Mouse (Mus musculus): ENCODE measurements around the gene Mast4. TPM values are rescaled to one million over a fixed set of nuclear protein-coding genes. Genes with fewer than 3 reads are reported as not detected.
A peak's percentile ranks its signal among the peaks of the same experiment; 100 is the strongest.

Gene Mast4
- polyA plus RNA-seq, 1 experiment from 2014 or later = 14.6 TPM

DNA sequence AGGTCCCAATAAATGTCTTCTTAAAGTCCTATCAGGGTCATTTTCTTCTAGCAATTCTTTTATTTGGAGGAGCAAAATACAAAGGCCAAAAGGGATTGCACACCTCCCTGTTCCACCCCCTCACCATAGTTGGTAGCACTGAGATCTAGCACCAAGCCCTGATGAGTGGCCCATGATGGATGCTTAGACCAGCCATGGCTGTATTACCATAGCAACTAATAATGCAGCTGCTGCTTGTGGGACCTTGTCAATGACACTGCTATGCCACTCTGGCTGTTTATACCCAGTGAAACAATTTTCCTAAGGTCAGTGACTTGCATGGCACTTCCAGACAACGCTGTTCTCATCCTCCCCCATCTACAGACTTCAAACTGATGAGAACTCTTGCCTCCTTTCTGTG is 570.1 kb downstream of the Mast4 start:
- Histone ChIP-seq H3K9ac (replicated peaks) (no peak overlapping the region), H3K36me3 (no peaks in the 10 kb centered on the region), H3K27ac (replicated peaks) (no peak overlapping the region), H3K9me3 (no peaks in the 10 kb centered on the region), H3K4me2 (replicated peaks) (no peak overlapping the region), H3K4me1 (peaks cover 13% of the 10 kb centered on the region), H3K4me3 (no peak overlapping the region), H3K27me3 (no peaks in the 10 kb centered on the region)
- no peak for ATAC-seq (replicated peaks)
- WGBS = 93% methylated on average over 1 of the region's 1 CpGs

DNA sequence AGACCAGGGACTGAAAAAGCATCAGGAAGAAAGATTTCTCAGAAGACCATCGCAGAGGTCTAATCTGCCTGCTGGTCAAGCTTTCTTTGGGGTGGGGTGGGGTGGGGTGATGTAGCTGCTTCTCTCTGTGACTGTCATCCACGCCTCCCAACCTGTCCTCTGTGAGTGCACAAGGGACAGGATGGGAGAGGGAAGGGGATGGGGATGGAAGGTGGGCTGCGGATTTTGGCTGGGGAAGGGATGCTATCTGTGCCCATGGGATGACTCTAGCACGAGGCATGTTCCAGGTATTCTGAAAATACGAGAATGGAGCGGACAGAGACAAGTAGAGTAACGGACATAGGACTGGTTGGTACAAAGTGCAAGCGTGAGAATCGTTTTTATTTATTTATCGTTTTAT is 572.1 kb downstream of the Mast4 start:
- Histone ChIP-seq H3K4me1 (no peaks in the 10 kb centered on the region; the same call in 1 of the 2 replicates), H3K4me2 (replicated peaks) (no peak overlapping the region), H3K9ac (replicated peaks) (no peak overlapping the region), H3K9me3 (no peaks in the 10 kb centered on the region), H3K27ac (replicated peaks) (no peak overlapping the region), H3K36me3 (0 out of 2 replicates have a peak, but pooled peaks cover 5% of the 10 kb centered on the region), H3K27me3 (no peaks in the 10 kb centered on the region), H3K4me3 (no peak overlapping the region)
- no peak for ATAC-seq (replicated peaks)
- 93% methylated on average over 10 of the region's 10 CpGs for whole genome bisulfite sequencing

DNA sequence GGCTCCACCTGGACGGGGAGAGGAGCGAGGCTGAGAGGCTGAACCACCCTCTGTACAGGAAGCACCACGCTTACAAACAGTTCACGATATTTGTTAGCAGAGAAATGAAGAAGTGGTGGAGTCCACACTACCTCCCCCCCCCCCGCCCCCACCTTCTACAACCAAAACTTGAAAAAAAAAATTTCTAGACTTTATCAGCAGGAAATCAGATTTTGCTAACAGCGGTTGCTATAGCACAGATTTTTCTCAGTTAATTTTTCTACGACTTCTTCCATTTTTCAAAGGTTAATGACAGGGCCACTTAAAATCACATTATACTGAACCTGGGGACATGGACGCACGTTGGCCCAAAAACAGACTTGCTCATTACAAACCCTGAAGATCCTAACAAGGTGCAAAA is 572.9 kb downstream of the Mast4 start:
- 0 out of 2 replicates have a peak, but pooled peaks cover 5% of the 10 kb centered on the region for H3K36me3 ChIP-seq
- no peak overlapping the region for H3K4me3 ChIP-seq
- H3K27ac ChIP-seq (replicated peaks) = no peak overlapping the region
- 91% methylated on average over 9 of the region's 9 CpGs for WGBS
- H3K4me1 ChIP-seq = no peaks in the 10 kb centered on the region; the same call in 1 of the 2 replicates
- ATAC-seq (replicated peaks) = no peak
- H3K9me3 ChIP-seq = no peaks in the 10 kb centered on the region
- no peaks in the 10 kb centered on the region for H3K27me3 ChIP-seq
- no peak overlapping the region for H3K9ac ChIP-seq (replicated peaks)
- no peak overlapping the region for H3K4me2 ChIP-seq (replicated peaks)

DNA sequence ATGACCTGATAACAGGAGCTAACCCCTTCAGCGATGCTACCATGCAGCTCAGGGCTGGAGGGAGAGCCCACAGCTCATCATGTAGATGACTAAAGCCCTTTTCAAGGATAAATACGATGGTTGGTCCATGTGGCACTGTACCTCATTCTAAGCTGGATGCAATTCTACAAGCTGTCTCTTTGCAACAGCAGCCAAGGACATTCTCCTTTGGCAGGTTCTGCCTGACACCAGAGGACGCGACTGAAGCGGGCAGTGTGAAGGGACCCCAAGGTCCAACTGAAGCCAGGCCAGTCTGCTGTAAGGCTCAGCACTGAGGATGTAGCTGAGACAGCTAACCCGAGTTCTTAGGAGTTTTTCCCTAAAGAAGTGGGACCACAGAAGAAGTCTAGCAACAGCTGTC is 576.3 kb downstream of the Mast4 start:
- H3K36me3 ChIP-seq = 0 out of 2 replicates have a peak, but pooled peaks cover 5% of the 10 kb centered on the region
- no peak for ATAC-seq (replicated peaks)
- H3K4me3 ChIP-seq = no peak overlapping the region
- H3K4me1 ChIP-seq = no peaks in the 10 kb centered on the region
- H3K9ac ChIP-seq (replicated peaks) = no peak overlapping the region
- no peak overlapping the region for H3K27ac ChIP-seq (replicated peaks)
- no peaks in the 10 kb centered on the region for H3K27me3 ChIP-seq
- no peak overlapping the region for H3K4me2 ChIP-seq (replicated peaks)
- H3K9me3 ChIP-seq = no peaks in the 10 kb centered on the region
- WGBS = 96% methylated on average over 6 of the region's 6 CpGs

DNA sequence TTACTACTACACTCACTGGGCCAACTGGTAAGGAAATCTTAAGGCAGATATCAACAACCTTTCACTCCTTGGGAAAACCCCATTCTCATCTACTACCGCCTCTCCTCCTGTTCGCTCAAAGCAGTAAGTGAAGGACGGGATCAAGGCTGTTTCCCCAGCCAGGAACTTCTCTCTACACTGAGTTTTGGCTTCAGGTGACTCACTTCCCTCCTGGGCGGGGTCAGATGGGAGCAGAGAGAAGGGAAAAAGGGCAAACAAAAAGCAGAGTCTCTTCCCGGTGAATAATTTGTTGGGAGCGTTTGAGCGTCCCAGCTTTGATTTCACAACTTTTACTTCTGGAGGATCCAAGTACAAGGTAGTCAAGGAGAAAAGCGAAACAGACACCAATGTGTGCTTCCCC is 578.2 kb downstream of the Mast4 start:
- Histone ChIP-seq H3K4me3 (no peak overlapping the region), H3K36me3 (0 out of 2 replicates have a peak, but pooled peaks cover 5% of the 10 kb centered on the region), H3K9ac (replicated peaks) (no peak overlapping the region), H3K9me3 (no peaks in the 10 kb centered on the region), H3K27ac (replicated peaks) (no peak overlapping the region), H3K27me3 (no peaks in the 10 kb centered on the region), H3K4me1 (no peaks in the 10 kb centered on the region), H3K4me2 (replicated peaks) (no peak overlapping the region)
- 97% methylated on average over 8 of the region's 8 CpGs for WGBS
- no peak for ATAC-seq (replicated peaks)

DNA sequence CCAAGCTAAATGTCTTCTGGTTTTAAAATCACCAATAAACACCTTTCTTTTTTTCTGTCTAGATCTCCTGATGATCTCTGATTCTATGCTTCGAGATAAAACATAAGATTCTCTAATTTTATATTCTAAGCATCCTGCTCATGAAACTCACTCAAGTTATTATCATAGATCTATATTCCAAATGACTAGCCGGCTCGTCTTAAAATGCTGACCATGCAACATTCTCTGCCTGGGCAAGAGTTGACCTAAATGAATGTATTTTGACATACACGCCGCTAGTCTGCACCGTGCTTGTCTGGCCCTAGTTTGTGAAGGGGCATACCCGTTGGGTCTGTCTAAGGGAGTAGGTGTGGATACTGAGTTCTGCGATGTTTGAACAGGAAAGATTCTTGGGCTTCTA is 579.2 kb downstream of the Mast4 start:
- Histone ChIP-seq H3K27ac (replicated peaks) (no peak overlapping the region), H3K4me3 (no peak overlapping the region), H3K27me3 (no peaks in the 10 kb centered on the region), H3K4me2 (replicated peaks) (no peak overlapping the region), H3K9me3 (no peaks in the 10 kb centered on the region), H3K9ac (replicated peaks) (no peak overlapping the region), H3K4me1 (no peaks in the 10 kb centered on the region), H3K36me3 (0 out of 2 replicates have a peak, but pooled peaks cover 5% of the 10 kb centered on the region)
- ATAC-seq (replicated peaks) = no peak
- 97% methylated on average over 8 of the region's 8 CpGs for WGBS

DNA sequence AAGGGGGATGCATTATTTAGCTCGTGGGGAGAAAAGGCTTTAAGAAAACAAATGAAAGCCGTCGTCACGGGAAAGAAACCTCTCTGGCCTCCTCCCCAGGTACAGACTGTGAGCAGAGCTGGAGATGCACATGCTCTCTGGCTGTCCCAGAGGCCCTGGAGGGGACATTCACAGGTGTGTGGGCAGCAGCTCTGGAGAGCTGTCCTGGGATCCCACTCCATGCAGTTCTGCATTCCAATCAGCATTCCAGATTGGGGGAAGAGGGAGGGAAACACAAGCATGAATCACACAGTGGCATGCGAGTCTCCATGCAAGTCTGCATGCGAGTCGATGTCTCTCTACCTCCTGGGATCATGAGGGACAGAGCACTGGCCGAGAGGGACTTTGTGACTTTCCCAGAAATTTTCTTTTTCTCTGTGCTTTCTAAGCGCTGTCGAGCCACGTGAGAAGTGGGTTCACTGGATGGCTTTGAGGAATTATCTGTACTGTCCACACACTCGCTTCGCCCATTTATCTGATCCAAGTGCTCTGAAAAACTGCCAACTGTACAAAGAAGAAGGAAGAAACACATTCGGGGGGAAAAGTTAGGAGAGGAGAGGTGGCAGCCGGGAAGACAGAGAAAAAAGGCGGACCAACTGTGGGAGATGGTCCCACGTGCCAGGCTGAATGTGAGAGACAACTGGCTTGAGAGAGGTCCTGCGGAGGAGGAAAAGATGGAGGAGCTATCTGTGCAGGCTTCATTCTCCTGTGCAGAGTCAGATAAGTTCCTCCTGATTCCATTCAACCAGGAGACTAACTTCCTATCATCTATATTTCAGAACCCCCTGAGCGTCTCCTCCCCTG is 580.4 kb downstream of the Mast4 start:
- Histone ChIP-seq H3K4me1 (no peaks in the 10 kb centered on the region), H3K9me3 (no peaks in the 10 kb centered on the region), H3K27ac (replicated peaks) (no peak overlapping the region), H3K36me3 (0 out of 2 replicates have a peak, but pooled peaks cover 5% of the 10 kb centered on the region), H3K9ac (replicated peaks) (no peak overlapping the region), H3K4me2 (replicated peaks) (no peak overlapping the region), H3K4me3 (no peak overlapping the region), H3K27me3 (no peaks in the 10 kb centered on the region)
- ATAC-seq (replicated peaks) = no peak
- WGBS = 84% methylated on average over 19 of the region's 19 CpGs

DNA sequence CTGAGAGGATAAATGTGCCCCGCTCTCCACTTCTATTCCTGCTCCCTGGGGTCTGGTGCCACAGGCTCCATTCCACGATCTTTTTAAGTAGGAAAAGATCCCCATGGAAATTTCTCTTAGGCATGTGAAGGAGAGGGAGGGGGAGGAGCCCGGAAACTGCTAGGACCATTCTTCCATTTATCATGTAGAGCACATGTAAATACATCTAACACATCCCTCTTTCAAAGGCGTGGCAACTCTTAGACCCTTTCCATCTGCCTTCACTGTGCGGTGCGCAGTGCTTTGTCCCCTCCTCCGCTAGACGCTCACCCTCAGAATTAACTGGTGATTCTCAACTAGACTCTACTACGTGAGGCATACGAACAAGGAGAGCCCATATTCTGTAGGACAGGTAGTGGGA is 584.4 kb downstream of the Mast4 start:
- Histone ChIP-seq H3K36me3 (no peaks in the 10 kb centered on the region), H3K4me3 (no peak overlapping the region), H3K9ac (replicated peaks) (no peak overlapping the region), H3K27ac (replicated peaks) (no peak overlapping the region), H3K9me3 (no peaks in the 10 kb centered on the region), H3K4me2 (replicated peaks) (no peak overlapping the region), H3K4me1 (peaks cover 4% of the 10 kb centered on the region; the same call in 1 of the 2 replicates), H3K27me3 (no peaks in the 10 kb centered on the region)
- ATAC-seq (replicated peaks) = no peak
- whole genome bisulfite sequencing = 86% methylated on average over 10 of the region's 10 CpGs

DNA sequence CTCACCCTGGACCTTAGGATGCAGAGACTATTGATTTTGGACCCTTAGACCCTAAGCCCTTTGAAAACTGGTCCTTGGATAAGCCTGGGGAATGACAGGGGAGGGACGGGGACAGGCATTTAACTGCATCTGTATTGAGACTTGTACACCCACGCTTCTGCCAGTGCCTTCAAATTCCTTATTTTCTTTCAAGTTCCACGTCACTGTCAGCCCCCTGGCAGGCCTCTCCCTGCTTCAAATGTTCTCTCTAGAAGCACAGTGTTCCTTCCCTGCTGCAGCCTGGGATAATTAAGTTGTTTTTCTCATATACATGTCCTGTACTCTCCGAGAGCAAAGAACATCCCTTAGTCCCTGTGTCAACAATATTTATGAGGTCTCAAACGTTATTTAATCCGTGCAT is 585.1 kb downstream of the Mast4 start:
- Histone ChIP-seq H3K36me3 (no peaks in the 10 kb centered on the region), H3K9me3 (no peaks in the 10 kb centered on the region), H3K27me3 (no peaks in the 10 kb centered on the region), H3K9ac (replicated peaks) (no peak overlapping the region), H3K27ac (replicated peaks) (no peak overlapping the region), H3K4me1 (peaks cover 4% of the 10 kb centered on the region; the same call in 1 of the 2 replicates), H3K4me2 (replicated peaks) (no peak overlapping the region), H3K4me3 (no peak overlapping the region)
- WGBS = 57% methylated on average over 6 of the region's 6 CpGs
- ATAC-seq (replicated peaks) = no peak

DNA sequence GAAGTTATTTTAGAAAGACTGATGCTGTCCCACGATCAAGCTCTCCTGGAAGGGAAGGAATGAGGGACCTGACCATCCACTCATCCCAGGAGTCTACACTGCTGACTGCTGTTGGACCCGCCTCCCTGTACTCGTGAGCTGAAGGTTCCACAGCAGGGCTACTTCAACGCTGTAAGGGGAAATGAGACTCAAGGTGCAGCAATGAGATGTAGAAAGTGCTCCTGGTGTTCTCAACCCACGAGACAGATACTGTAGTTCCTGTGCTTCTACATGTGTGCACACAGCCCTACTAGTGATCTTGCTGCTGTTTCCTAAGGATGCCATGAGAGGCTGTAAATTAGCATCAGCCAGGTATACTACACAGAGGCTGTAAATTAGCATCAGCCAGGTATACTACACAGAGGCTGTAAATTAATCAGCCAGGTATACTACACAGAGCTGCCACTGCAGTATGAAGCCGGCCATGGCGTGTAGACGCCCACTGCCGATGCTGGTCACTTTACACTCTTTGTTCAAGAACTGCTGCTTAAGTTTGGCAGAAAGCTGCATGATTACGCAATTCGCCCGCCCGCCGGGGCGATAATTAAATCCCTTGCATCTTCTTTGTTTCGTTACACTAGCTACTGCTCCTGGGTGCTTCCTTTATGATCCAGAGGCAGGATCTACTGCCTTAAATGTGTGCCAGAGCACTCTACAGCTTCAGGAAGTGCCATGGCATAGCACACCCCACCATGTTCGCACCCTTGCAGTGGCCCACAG is 587.3 kb downstream of the Mast4 start:
- peaks cover 4% of the 10 kb centered on the region; the same call in 1 of the 2 replicates for H3K4me1 ChIP-seq
- no peak overlapping the region for H3K4me3 ChIP-seq
- no peaks in the 10 kb centered on the region for H3K9me3 ChIP-seq
- no peak overlapping the region for H3K4me2 ChIP-seq (replicated peaks)
- no peaks in the 10 kb centered on the region for H3K27me3 ChIP-seq
- H3K9ac ChIP-seq (replicated peaks) = no peak overlapping the region
- 69% methylated on average over 17 of the region's 17 CpGs for WGBS
- H3K27ac ChIP-seq (replicated peaks) = no peak overlapping the region
- no peaks in the 10 kb centered on the region for H3K36me3 ChIP-seq
- 0 out of 2 replicates have a peak, but pooled peaks have one; percentile 17 for ATAC-seq (replicated peaks)

DNA sequence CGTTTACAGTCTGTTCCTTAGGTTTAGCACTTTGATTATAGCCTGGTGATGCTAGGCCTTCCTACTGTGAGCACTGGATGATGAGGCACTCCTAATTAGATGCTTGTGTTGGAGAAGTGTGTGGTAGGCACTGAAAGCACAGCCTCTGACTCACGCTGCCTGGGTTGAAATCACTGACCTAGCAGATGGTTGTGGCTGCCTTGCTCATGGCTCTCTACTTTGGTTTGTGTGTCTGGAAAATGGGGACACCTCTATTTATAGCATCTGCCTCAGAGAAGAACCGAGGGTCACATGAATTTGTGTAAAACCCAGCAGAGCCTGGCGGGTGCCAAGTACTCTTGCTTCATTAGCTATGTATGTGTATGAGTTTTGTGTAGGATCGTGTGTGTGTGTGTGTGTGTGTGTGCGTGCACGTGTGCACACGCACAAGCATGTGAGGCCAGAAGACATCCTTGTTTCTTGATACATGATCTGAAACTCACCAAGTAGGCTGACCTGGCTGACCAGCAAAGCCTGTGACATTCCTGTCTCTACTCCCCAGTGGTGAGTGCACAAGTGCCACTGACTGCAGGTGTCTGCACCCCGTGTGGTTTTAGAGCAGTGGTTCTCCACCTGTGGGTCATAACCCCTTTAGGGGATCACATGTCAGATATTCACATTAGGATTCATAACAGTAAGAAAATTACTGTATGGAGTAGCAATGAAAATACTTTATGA is 588.5 kb downstream of the Mast4 start:
- no peaks in the 10 kb centered on the region for H3K36me3 ChIP-seq
- no peaks in the 10 kb centered on the region for H3K9me3 ChIP-seq
- no peak overlapping the region for H3K4me3 ChIP-seq
- peaks cover 4% of the 10 kb centered on the region; the same call in 1 of the 2 replicates for H3K4me1 ChIP-seq
- H3K27ac ChIP-seq (replicated peaks) = no peak overlapping the region
- 0 out of 2 replicates have a peak, but pooled peaks have one; percentile 5 for ATAC-seq (replicated peaks)
- no peak overlapping the region for H3K9ac ChIP-seq (replicated peaks)
- H3K4me2 ChIP-seq (replicated peaks) = no peak overlapping the region
- no peaks in the 10 kb centered on the region for H3K27me3 ChIP-seq
- WGBS = 88% methylated on average over 9 of the region's 9 CpGs

DNA sequence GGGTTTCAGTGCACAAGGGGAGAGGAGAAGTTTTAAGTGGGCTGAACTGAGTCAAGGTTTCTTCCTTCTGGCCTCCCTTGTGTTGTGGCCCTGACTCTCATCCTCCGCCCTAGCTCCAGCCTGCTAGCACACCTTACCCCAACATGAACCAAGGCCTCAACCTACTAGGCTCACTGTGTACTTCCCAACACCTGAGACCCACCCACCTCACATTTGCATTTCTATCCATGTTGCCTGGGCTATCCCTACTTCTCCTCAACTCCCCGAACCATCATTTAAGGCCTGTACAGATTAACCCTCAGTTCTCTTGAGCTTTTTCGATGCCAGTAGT is 589.1 kb downstream of the Mast4 start:
- Histone ChIP-seq H3K27me3 (no peaks in the 10 kb centered on the region), H3K4me1 (peaks cover 4% of the 10 kb centered on the region; the same call in 1 of the 2 replicates), H3K4me3 (no peak overlapping the region), H3K36me3 (no peaks in the 10 kb centered on the region), H3K27ac (replicated peaks) (no peak overlapping the region), H3K9me3 (no peaks in the 10 kb centered on the region), H3K4me2 (replicated peaks) (no peak overlapping the region), H3K9ac (replicated peaks) (no peak overlapping the region)
- ATAC-seq (replicated peaks) = peak; percentile 35; the same call in 1 of the 2 replicates
- WGBS = 95% methylated on average over 3 of the region's 3 CpGs
